Mouse (Mus musculus): ENCODE data around the gene Dnmt3l. TPM values are rescaled to one million over a fixed set of nuclear protein-coding genes. Genes with fewer than 3 reads are reported as not detected.
A peak's percentile ranks its signal among the peaks of the same experiment; 100 is the strongest.

The Dnmt3l gene
- polyA plus RNA-seq, 1 experiment from 2014 or later = 0.63 TPM

- Histone ChIP-seq H3K4me3 (replicated peaks; ENCODE audit: low read length) (peak within 1 kb of the TSS; percentile 82), H3K36me3 (ENCODE audit: control insufficient read depth, insufficient read depth, low read length) (no peaks in the 10 kb centered on the region), H3K27me3 (ENCODE audit: control insufficient read depth, insufficient read depth, low read length) (0 out of 2 replicates have a peak, but pooled peaks cover 3% of the 10 kb centered on the region), H3K27ac (ENCODE audit: low read length) (peak within 1 kb of the TSS; percentile 66), H3K9me3 (replicated peaks; ENCODE audit: control insufficient read depth, low read length) (no peaks in the 10 kb centered on the region), H3K4me2 (ENCODE audit: low read depth, low read length) (peak within 1 kb of the TSS; percentile 96), H3K9ac (ENCODE audit: low read length) (peak within 1 kb of the TSS; percentile 80), H3K4me1 (ENCODE audit: control insufficient read depth, insufficient read depth, low read length) (peaks cover 5% of the 10 kb centered on the region)
- ATAC-seq (ENCODE audit: insufficient read depth, low FRiP score) = peak; percentile 93
- under 1% methylated on average over 66 of the region's 66 CpGs for WGBS
Measured at GRCm38 (mm10) chr10:78069101-78070011, 27.6 kb downstream of the Dnmt3l start, which contains the start of gene Icosl. Gene Icosl (plus strand): TSS chr10:78069302.

- ATAC-seq (ENCODE audit: insufficient read depth, low FRiP score) = no peak
- Histone ChIP-seq H3K27ac (ENCODE audit: low read length) (no peak overlapping the region), H3K36me3 (ENCODE audit: control insufficient read depth, insufficient read depth, low read length) (no peaks in the 10 kb centered on the region), H3K4me2 (ENCODE audit: low read depth, low read length) (no peak overlapping the region), H3K9me3 (replicated peaks; ENCODE audit: control insufficient read depth, low read length) (no peaks in the 10 kb centered on the region), H3K4me3 (replicated peaks; ENCODE audit: low read length) (no peak overlapping the region), H3K4me1 (ENCODE audit: control insufficient read depth, insufficient read depth, low read length) (peaks cover 5% of the 10 kb centered on the region; the same call in 1 of the 2 replicates), H3K9ac (ENCODE audit: low read length) (no peak overlapping the region), H3K27me3 (ENCODE audit: control insufficient read depth, insufficient read depth, low read length) (no peaks in the 10 kb centered on the region)
- WGBS = 71% methylated on average over 4 of the region's 4 CpGs
Measured at GRCm38 (mm10) chr10:78074151-78074550, 32.4 kb downstream of the Dnmt3l start.

GRCm38 (mm10) chr10:78074977-78075376 is 33.2 kb downstream of the Dnmt3l start:
- WGBS = 68% methylated on average over 11 of the region's 11 CpGs
- no peaks in the 10 kb centered on the region for H3K36me3 ChIP-seq (ENCODE audit: control insufficient read depth, insufficient read depth, low read length)
- no peak overlapping the region for H3K4me2 ChIP-seq (ENCODE audit: low read depth, low read length)
- no peak for ATAC-seq (ENCODE audit: insufficient read depth, low FRiP score)
- H3K9me3 ChIP-seq (replicated peaks; ENCODE audit: control insufficient read depth, low read length) = no peaks in the 10 kb centered on the region
- H3K27ac ChIP-seq (ENCODE audit: low read length) = no peak overlapping the region
- peaks cover 1% of the 10 kb centered on the region; the same call in 1 of the 2 replicates for H3K4me1 ChIP-seq (ENCODE audit: control insufficient read depth, insufficient read depth, low read length)
- H3K27me3 ChIP-seq (ENCODE audit: control insufficient read depth, insufficient read depth, low read length) = no peaks in the 10 kb centered on the region
- no peak overlapping the region for H3K4me3 ChIP-seq (replicated peaks; ENCODE audit: low read length)
- H3K9ac ChIP-seq (ENCODE audit: low read length) = no peak overlapping the region

GRCm38 (mm10) chr10:78077862-78078261 is 36.1 kb downstream of the Dnmt3l start:
- H3K36me3 ChIP-seq (ENCODE audit: control insufficient read depth, insufficient read depth, low read length) = no peaks in the 10 kb centered on the region
- H3K9ac ChIP-seq (ENCODE audit: low read length) = no peak overlapping the region
- no peak; the same call in 1 of the 2 replicates for ATAC-seq (ENCODE audit: insufficient read depth, low FRiP score)
- H3K27ac ChIP-seq (ENCODE audit: low read length) = no peak overlapping the region
- no peaks in the 10 kb centered on the region for H3K27me3 ChIP-seq (ENCODE audit: control insufficient read depth, insufficient read depth, low read length)
- WGBS = 84% methylated on average over 9 of the region's 9 CpGs
- H3K4me2 ChIP-seq (ENCODE audit: low read depth, low read length) = no peak overlapping the region
- H3K4me3 ChIP-seq (replicated peaks; ENCODE audit: low read length) = no peak overlapping the region
- H3K4me1 ChIP-seq (ENCODE audit: control insufficient read depth, insufficient read depth, low read length) = no peaks in the 10 kb centered on the region; the same call in 1 of the 2 replicates
- H3K9me3 ChIP-seq (replicated peaks; ENCODE audit: control insufficient read depth, low read length) = no peaks in the 10 kb centered on the region

- Histone ChIP-seq H3K4me2 (ENCODE audit: low read depth, low read length) (no peak overlapping the region), H3K27ac (ENCODE audit: low read length) (no peak overlapping the region), H3K4me1 (ENCODE audit: control insufficient read depth, insufficient read depth, low read length) (no peaks in the 10 kb centered on the region; the same call in 1 of the 2 replicates), H3K9ac (ENCODE audit: low read length) (no peak overlapping the region), H3K9me3 (replicated peaks; ENCODE audit: control insufficient read depth, low read length) (no peaks in the 10 kb centered on the region), H3K4me3 (replicated peaks; ENCODE audit: low read length) (no peak overlapping the region), H3K27me3 (ENCODE audit: control insufficient read depth, insufficient read depth, low read length) (no peaks in the 10 kb centered on the region), H3K36me3 (ENCODE audit: control insufficient read depth, insufficient read depth, low read length) (no peaks in the 10 kb centered on the region)
- ATAC-seq (ENCODE audit: insufficient read depth, low FRiP score) = no peak
- 68% methylated on average over 5 of the region's 5 CpGs for WGBS
Measured at GRCm38 (mm10) chr10:78078276-78078675, 36.5 kb downstream of the Dnmt3l start.

GRCm38 (mm10) chr10:78079955-78080591 is 38.3 kb downstream of the Dnmt3l start:
- H3K9ac ChIP-seq (ENCODE audit: low read length) = no peak overlapping the region
- H3K27me3 ChIP-seq (ENCODE audit: control insufficient read depth, insufficient read depth, low read length) = no peaks in the 10 kb centered on the region
- H3K36me3 ChIP-seq (ENCODE audit: control insufficient read depth, insufficient read depth, low read length) = no peaks in the 10 kb centered on the region
- H3K4me1 ChIP-seq (ENCODE audit: control insufficient read depth, insufficient read depth, low read length) = no peaks in the 10 kb centered on the region
- WGBS = 79% methylated on average over 4 of the region's 4 CpGs
- H3K27ac ChIP-seq (ENCODE audit: low read length) = no peak overlapping the region
- H3K4me3 ChIP-seq (replicated peaks; ENCODE audit: low read length) = no peak overlapping the region
- H3K4me2 ChIP-seq (ENCODE audit: low read depth, low read length) = no peak overlapping the region
- no peak for ATAC-seq (ENCODE audit: insufficient read depth, low FRiP score)
- H3K9me3 ChIP-seq (replicated peaks; ENCODE audit: control insufficient read depth, low read length) = no peaks in the 10 kb centered on the region

GRCm38 (mm10) chr10:78084073-78084472 is 42.3 kb downstream of the Dnmt3l start:
- Histone ChIP-seq H3K27me3 (ENCODE audit: control insufficient read depth, insufficient read depth, low read length) (no peaks in the 10 kb centered on the region), H3K9ac (ENCODE audit: low read length) (no peak overlapping the region), H3K4me1 (ENCODE audit: control insufficient read depth, insufficient read depth, low read length) (no peaks in the 10 kb centered on the region), H3K4me2 (ENCODE audit: low read depth, low read length) (no peak overlapping the region), H3K9me3 (replicated peaks; ENCODE audit: control insufficient read depth, low read length) (no peaks in the 10 kb centered on the region), H3K36me3 (ENCODE audit: control insufficient read depth, insufficient read depth, low read length) (no peaks in the 10 kb centered on the region), H3K4me3 (replicated peaks; ENCODE audit: low read length) (no peak overlapping the region), H3K27ac (ENCODE audit: low read length) (no peak overlapping the region)
- WGBS = 57% methylated on average over 1 of the region's 1 CpGs
- ATAC-seq (ENCODE audit: insufficient read depth, low FRiP score) = no peak

- WGBS = 91% methylated on average over 6 of the region's 6 CpGs
- H3K9ac ChIP-seq (ENCODE audit: low read length) = no peak overlapping the region
Measured at GRCm38 (mm10) chr10:78085711-78086110, 44.0 kb downstream of the Dnmt3l start.

GRCm38 (mm10) chr10:78086444-78087061 is 44.8 kb downstream of the Dnmt3l start:
- no peaks in the 10 kb centered on the region for H3K9me3 ChIP-seq (replicated peaks; ENCODE audit: control insufficient read depth, low read length)
- 72% methylated on average over 10 of the region's 10 CpGs for WGBS
- H3K9ac ChIP-seq (ENCODE audit: low read length) = no peak overlapping the region
- no peaks in the 10 kb centered on the region for H3K36me3 ChIP-seq (ENCODE audit: control insufficient read depth, insufficient read depth, low read length)
- H3K27me3 ChIP-seq (ENCODE audit: control insufficient read depth, insufficient read depth, low read length) = no peaks in the 10 kb centered on the region
- H3K4me1 ChIP-seq (ENCODE audit: control insufficient read depth, insufficient read depth, low read length) = no peaks in the 10 kb centered on the region
- no peak overlapping the region for H3K4me3 ChIP-seq (replicated peaks; ENCODE audit: low read length)
- no peak overlapping the region for H3K4me2 ChIP-seq (ENCODE audit: low read depth, low read length)
- no peak overlapping the region for H3K27ac ChIP-seq (ENCODE audit: low read length)
- ATAC-seq (ENCODE audit: insufficient read depth, low FRiP score) = no peak

More at GRCm38 (mm10) chr10:78085711-78086110, 44.0 kb downstream of the Dnmt3l start:
- ATAC-seq (ENCODE audit: insufficient read depth, low FRiP score) = no peak
- Histone ChIP-seq H3K27me3 (ENCODE audit: control insufficient read depth, insufficient read depth, low read length) (no peaks in the 10 kb centered on the region), H3K36me3 (ENCODE audit: control insufficient read depth, insufficient read depth, low read length) (no peaks in the 10 kb centered on the region), H3K27ac (ENCODE audit: low read length) (no peak overlapping the region), H3K9me3 (replicated peaks; ENCODE audit: control insufficient read depth, low read length) (no peaks in the 10 kb centered on the region), H3K4me1 (ENCODE audit: control insufficient read depth, insufficient read depth, low read length) (no peaks in the 10 kb centered on the region), H3K4me3 (replicated peaks; ENCODE audit: low read length) (no peak overlapping the region), H3K4me2 (ENCODE audit: low read depth, low read length) (no peak overlapping the region)

All from stomach, embryonic 16.5 days (tissue).